Mouse (Mus musculus) liver, embryonic 13.5 days (tissue): ENCODE measurements around the gene Pcnx. TPM values are rescaled to one million over a fixed set of nuclear protein-coding genes. Genes with fewer than 3 reads are reported as not detected.
A peak's percentile ranks its signal among the peaks of the same experiment; 100 is the strongest.

Experiments
- ATAC-seq: fragments of 200-750 bp; cut with Nextera tagmentation; 2 replicates; pipeline ENCODE4 v1.8.0; 2017; ENCODE audit warnings: low read depth, mild to moderate bottlenecking, moderate number of reproducible peaks, moderate library complexity
- DNase-seq: peaks from one replicate; pipeline ENCODE4 v3.0.0; 2022
- H3K27ac ChIP-seq: fragments of 300-500 bp; sonication (generic); 2 replicates; pipeline ENCODE4 v1.5.1; 2015; ENCODE audit warnings: moderate library complexity, mild to moderate bottlenecking, inconsistent platforms
- H3K27me3 ChIP-seq: fragments of 300-500 bp; sonication (generic); 2 replicates; pipeline ENCODE4 v1.6.1; 2015; ENCODE audit warnings: mild to moderate bottlenecking, inconsistent platforms
- H3K36me3 ChIP-seq: fragments of 300-500 bp; sonication (generic); 2 replicates; pipeline ENCODE4 v1.6.1; 2015; ENCODE audit warnings: mild to moderate bottlenecking, inconsistent platforms
- H3K4me1 ChIP-seq: fragments of 300-500 bp; sonication (generic); replicated peaks from 2 replicates; pipeline ENCODE4 v1.6.1; 2015; ENCODE audit warnings: inconsistent platforms
- H3K4me2 ChIP-seq: fragments of 300-500 bp; sonication (generic); 2 replicates; pipeline ENCODE4 v1.6.1; 2015; ENCODE audit warnings: inconsistent platforms, mild to moderate bottlenecking, moderate library complexity
- H3K4me3 ChIP-seq: fragments of 300-500 bp; sonication (generic); replicated peaks from 2 replicates; pipeline ENCODE4 v1.5.1; 2015; ENCODE audit warnings: mild to moderate bottlenecking, inconsistent platforms
- H3K9ac ChIP-seq: fragments of 300-500 bp; sonication (generic); 2 replicates; pipeline ENCODE4 v1.6.1; 2015; ENCODE audit warnings: mild to moderate bottlenecking, inconsistent platforms
- H3K9me3 ChIP-seq: fragments of 300-500 bp; sonication (generic); replicated peaks from 2 replicates; pipeline ENCODE4 v1.6.1; 2016; ENCODE audit warnings: inconsistent platforms
- WGBS: fragments of 180-500 bp; shearing (Covaris S2); methylation state at CpG from one replicate; pipeline ENCODE4 v1.1.7; 2015; ENCODE audit not compliant: insufficient replicate concordance; 5-methylcytosine and 5-hydroxymethylcytosine counted together
- polyA plus RNA-seq: library from polyadenylated mRNA; unstranded; fragments of >200 nt; fragmentation: Nextera tagmentation; extraction: Ambion mirVana; gene quantifications from 2 replicates; pipeline ENCODE4 v1.2.1, GENCODE M21; 2015

The Pcnx gene
- polyA plus RNA-seq, 1 experiment from 2014 or later = 1.5 TPM

DNA sequence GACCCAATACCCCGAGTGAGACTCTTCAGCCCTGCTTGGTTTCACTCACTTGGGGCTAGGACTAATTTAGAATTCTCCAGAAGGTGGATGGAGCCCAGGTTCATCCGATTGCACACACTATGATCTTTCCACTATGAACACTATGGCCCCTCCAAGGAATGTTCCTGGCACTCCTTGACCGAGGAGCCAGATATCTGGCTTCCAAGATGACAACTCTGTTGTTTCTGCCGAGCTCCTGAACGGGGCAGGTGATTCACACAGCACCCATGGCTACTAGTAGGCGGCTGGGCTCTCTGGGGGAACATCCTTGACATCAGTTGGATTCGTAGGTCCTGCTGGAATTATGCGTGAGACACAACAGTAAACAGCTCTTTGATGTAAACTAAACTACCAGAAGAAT, 4.8 kb upstream of the Pcnx start:
- DNase-seq = no peak
- WGBS = 58% methylated on average over 8 of the region's 8 CpGs
- Histone ChIP-seq H3K4me2 (no peak overlapping the region), H3K27ac (no peak overlapping the region), H3K4me1 (peaks cover 4% of the 10 kb centered on the region; the same call in 1 of the 2 replicates), H3K4me3 (no peak overlapping the region), H3K27me3 (peaks cover 42% of the 10 kb centered on the region), H3K36me3 (no peaks in the 10 kb centered on the region), H3K9me3 (no peaks in the 10 kb centered on the region), H3K9ac (no peak overlapping the region)
- ATAC-seq = no peak

DNA sequence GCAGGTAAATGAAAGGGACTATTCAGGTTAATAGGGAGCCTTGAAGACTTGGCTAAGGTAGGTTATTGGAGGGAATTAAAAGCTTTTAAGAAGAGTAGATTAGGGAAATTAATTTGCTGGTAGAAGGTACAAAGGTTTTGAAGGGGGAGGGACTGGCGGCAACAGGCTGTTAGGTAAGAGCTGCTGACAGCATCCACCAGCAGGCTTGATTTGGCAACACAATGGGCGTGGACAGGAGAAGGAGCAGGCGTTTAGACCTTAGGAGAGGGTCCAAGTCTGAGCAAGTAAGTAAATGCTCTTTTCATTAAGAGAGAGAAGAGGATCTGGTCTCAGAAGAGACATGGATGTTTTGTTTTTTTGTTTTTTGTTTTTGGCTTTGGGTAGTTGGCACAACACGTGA, 3.1 kb upstream of the Pcnx start:
- Histone ChIP-seq H3K27me3 (peaks cover 59% of the 10 kb centered on the region), H3K4me3 (no peak overlapping the region), H3K4me2 (no peak overlapping the region), H3K9ac (no peak overlapping the region), H3K27ac (no peak overlapping the region), H3K4me1 (peaks cover 10% of the 10 kb centered on the region), H3K9me3 (no peaks in the 10 kb centered on the region), H3K36me3 (no peaks in the 10 kb centered on the region)
- ATAC-seq (no peak), DNase-seq (no peak)
- WGBS = 43% methylated on average over 4 of the region's 4 CpGs

DNA sequence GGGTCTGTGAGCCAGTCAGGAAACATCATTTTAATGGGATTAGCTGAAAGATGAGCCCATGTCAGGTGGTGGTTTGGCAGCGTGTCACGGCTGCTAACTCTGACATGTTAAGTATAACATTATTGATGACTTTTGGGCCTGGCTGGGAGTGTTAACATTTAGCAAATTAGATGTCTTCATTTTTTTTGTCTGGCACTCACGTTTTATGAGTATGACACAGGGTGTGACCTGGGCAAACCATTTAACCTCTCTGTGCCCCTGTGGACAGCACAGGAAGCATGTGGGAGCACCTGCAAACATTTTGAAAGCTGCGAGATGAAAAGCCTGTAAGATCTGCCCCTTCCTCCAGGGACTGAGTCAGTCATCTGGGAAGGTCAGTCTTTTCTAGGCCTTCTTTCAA, 2.6 kb upstream of the Pcnx start:
- Histone ChIP-seq H3K9me3 (no peaks in the 10 kb centered on the region), H3K4me3 (no peak overlapping the region), H3K27me3 (peaks cover 65% of the 10 kb centered on the region), H3K36me3 (no peaks in the 10 kb centered on the region), H3K4me2 (no peak overlapping the region), H3K4me1 (peaks cover 15% of the 10 kb centered on the region), H3K27ac (no peak overlapping the region), H3K9ac (no peak overlapping the region)
- ATAC-seq = no peak
- 53% methylated on average over 4 of the region's 4 CpGs for WGBS
- DNase-seq = no peak

DNA sequence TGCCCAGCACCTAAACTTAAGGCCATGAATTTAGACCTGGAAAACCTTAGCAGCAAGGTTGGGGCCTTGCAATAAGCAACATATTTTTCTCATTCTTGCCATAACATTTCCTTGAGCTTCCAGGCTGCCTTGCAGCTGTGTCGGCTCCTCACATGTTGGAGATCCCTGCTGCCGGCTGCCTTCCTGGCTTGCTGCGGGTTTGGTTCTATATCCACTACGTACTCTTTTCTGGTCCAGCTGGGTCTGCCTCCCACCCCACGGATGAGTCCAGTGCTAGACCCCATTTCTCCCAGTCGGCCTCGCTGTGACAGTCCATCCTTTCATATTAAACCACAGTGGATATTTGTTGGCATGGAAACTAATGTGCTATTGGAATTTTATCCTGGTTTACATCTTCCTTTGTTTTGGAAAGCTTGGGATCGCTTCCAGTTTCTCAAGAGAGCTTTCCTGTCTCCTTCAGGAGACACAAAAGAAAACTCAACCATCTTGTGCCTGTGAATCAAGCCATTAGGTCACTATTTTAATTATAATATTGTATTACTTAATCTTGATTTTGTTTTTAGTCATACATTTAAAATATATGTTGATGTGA, 1.7 kb upstream of the Pcnx start:
- WGBS = 77% methylated on average over 8 of the region's 8 CpGs
- H3K4me1 ChIP-seq = peaks cover 23% of the 10 kb centered on the region
- H3K36me3 ChIP-seq = no peaks in the 10 kb centered on the region
- H3K9me3 ChIP-seq = no peaks in the 10 kb centered on the region
- no peak overlapping the region for H3K27ac ChIP-seq
- no peak overlapping the region for H3K4me3 ChIP-seq
- peaks cover 71% of the 10 kb centered on the region for H3K27me3 ChIP-seq
- H3K4me2 ChIP-seq = no peak overlapping the region
- no peak for ATAC-seq
- DNase-seq = no peak
- H3K9ac ChIP-seq = no peak overlapping the region

DNA sequence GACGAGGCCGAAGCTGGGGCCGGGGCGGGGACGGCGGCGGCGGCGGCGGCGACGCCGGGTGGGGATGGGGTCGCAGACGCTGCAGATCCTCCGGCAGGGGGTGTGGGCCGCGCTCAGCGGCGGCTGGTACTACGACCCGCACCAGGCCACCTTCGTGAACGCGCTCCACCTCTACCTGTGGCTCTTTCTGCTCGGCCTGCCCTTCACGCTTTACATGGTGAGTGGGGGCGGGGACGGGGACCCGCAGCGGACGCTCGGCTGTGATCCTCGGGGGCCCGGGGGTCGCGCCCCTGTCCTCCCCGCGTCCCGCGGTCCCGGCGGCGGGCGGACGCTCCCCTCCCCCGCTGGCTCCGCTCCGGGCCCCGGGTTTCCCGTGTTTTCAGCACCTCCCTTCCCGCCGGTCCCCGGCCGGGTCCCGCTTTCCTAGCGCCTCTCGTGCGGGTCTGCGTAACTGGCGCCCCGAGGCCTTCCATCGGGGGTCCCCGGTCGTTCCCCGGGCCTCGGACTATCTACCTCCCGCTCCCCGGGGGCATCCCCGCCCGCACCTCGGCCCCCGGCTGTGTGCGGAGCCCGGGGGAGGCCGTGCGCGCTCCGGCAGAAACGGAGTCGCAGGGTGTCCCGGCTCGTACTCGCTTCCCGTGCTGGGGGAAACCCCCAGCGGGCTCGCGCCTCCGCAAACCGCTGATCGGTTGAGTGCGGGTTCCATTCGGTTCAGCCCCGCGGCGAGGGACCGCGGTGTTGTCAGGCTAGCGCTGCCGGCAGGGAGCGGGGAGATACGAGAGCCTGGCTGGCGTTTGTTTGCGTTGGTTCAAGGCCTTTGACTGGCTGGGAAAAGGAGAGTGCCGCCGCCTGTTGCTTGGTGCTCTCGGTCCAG, 722 bp downstream of the Pcnx start:
- H3K27ac ChIP-seq = no peak overlapping the region; the same call in 1 of the 2 replicates
- no peaks in the 10 kb centered on the region for H3K36me3 ChIP-seq
- H3K4me3 ChIP-seq = peak overlapping the region; percentile 73
- peak overlapping the region; percentile 93 for H3K4me2 ChIP-seq
- ATAC-seq (peak; percentile 28), DNase-seq (no peak)
- peak overlapping the region; percentile 75 for H3K9ac ChIP-seq
- H3K27me3 ChIP-seq = peaks cover 63% of the 10 kb centered on the region
- peaks cover 25% of the 10 kb centered on the region for H3K4me1 ChIP-seq
- no peaks in the 10 kb centered on the region for H3K9me3 ChIP-seq
- under 1% methylated on average over 94 of the region's 107 CpGs for WGBS

DNA sequence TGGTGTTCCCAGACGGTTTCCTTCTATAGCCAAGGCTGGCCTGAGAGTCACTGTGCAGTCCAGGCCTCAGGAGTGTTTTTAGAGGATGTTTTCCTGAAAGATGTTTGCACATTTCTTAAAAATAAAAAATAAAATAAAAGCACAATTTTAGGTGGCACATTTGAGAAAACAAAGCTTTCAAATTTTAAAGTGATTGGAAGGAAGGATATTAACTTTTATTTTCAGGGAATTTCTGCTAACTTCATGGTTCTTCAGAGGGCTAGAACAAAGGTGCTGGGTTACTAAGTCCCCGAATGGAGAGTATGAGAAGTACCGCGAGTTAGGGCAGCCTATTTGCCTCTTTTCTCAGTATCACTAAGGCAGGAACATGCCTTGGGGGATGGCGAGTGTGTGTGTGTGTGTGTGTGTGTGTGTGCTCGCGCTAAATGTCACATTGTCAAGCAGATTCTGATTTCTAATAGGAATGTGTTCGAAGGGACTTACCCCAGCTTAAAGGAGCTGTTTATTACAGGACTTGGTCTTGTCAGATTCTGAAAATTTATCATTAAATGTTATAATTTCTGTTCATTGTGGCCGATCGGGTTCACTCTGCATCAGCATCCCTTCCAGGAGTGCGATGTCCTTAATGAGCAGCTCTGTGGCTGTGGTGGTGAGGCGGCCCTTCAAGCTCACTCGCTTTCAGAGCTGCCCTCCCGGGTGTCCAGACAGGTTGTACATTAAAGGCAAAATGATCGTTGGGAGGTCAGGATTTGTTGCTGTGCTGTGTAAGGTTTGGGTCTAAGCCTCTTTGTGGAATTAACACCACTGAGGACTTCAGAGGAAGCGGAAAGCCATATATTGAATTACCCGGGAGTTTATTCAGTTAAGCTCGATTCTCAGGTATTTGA, 1.6 kb downstream of the Pcnx start:
- Histone ChIP-seq H3K4me3 (peak overlapping the region; percentile 73), H3K36me3 (no peaks in the 10 kb centered on the region), H3K9ac (peak overlapping the region; percentile 75; the same call in 1 of the 2 replicates), H3K27ac (no peak overlapping the region), H3K9me3 (no peaks in the 10 kb centered on the region), H3K4me2 (peak overlapping the region; percentile 93), H3K27me3 (peaks cover 59% of the 10 kb centered on the region), H3K4me1 (peaks cover 24% of the 10 kb centered on the region)
- DNase-seq = no peak
- ATAC-seq = no peak
- 45% methylated on average over 18 of the region's 18 CpGs for WGBS

DNA sequence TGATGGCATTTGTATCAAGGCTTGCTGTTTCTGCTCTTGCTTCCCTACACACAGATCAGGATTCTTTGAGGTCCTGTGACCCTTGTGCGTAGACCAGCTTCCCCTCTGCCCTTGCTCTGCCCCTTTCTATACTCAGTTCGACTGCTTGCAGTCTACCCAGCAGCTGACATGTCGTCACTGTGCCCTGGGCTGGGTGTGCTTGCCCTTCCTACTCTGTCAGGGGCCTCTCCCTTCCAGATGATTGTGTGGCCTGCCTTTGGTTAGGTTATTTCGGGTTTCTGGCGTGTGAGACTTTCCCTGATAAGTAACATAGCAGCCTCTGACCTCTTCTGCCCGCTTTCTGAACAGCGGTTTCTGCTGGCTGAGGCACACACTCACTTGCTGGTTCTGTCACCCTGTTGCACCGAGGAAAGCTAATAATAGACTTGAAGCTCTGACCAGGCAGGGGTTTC, 2.6 kb downstream of the Pcnx start:
- Histone ChIP-seq H3K36me3 (no peaks in the 10 kb centered on the region), H3K9ac (no peak overlapping the region), H3K27me3 (peaks cover 52% of the 10 kb centered on the region), H3K4me3 (no peak overlapping the region), H3K9me3 (no peaks in the 10 kb centered on the region), H3K27ac (no peak overlapping the region), H3K4me2 (peak overlapping the region; percentile 93), H3K4me1 (peaks cover 22% of the 10 kb centered on the region)
- ATAC-seq (peak; percentile 45), DNase-seq (no peak)
- 6% methylated on average over 8 of the region's 8 CpGs for WGBS

DNA sequence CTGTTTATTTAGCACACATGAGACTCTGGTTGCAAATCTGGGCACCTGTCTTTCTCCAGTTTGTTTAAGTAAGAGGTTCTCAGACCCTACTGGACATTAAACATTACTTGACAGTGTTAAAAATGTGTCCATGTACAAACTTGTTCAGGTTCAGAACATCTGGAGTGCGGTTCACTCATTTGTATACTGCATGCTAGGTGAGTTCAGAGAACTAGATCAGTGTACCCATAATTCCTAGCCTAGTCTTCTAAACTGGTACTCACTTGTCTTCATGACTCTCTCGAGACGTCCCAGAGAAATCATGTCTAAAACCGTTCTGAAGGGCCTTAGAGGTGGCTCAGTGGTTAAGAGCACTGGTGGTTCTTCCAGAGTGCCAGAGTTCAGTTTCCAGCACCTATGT, 4.1 kb downstream of the Pcnx start:
- H3K27me3 ChIP-seq = peaks cover 39% of the 10 kb centered on the region
- H3K4me1 ChIP-seq = peaks cover 20% of the 10 kb centered on the region
- ATAC-seq = no peak
- no peak overlapping the region for H3K27ac ChIP-seq
- H3K9me3 ChIP-seq = no peaks in the 10 kb centered on the region
- no peak overlapping the region for H3K4me3 ChIP-seq
- H3K4me2 ChIP-seq = no peak overlapping the region
- WGBS = 81% methylated on average over 4 of the region's 4 CpGs
- DNase-seq = no peak
- no peaks in the 10 kb centered on the region for H3K36me3 ChIP-seq
- no peak overlapping the region for H3K9ac ChIP-seq

DNA sequence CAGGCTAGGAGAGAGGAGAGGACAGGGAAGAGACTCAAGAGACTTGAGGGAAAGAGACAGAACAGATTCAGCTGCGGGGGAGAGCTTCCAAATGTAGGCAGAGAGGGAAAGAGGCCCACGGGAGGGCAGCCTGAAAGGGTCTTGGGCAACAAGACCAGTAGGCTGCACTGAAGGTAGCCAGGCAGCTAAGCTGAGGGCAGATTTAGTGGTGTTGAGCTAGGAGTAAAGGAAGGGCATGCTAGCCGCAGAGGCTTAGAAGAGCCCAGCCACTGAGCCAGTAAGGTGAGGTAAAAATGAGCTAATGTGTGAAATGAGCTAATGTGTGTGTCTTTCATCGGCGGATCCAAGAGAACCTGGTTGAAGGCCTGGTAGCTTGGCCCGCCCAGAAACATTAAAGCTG, 5.4 kb downstream of the Pcnx start:
- Histone ChIP-seq H3K9me3 (no peaks in the 10 kb centered on the region), H3K4me1 (peaks cover 20% of the 10 kb centered on the region), H3K27ac (no peak overlapping the region), H3K36me3 (no peaks in the 10 kb centered on the region), H3K4me2 (no peak overlapping the region), H3K27me3 (peaks cover 27% of the 10 kb centered on the region), H3K9ac (no peak overlapping the region), H3K4me3 (no peak overlapping the region)
- DNase-seq = no peak
- WGBS = 70% methylated on average over 6 of the region's 6 CpGs
- no peak for ATAC-seq

DNA sequence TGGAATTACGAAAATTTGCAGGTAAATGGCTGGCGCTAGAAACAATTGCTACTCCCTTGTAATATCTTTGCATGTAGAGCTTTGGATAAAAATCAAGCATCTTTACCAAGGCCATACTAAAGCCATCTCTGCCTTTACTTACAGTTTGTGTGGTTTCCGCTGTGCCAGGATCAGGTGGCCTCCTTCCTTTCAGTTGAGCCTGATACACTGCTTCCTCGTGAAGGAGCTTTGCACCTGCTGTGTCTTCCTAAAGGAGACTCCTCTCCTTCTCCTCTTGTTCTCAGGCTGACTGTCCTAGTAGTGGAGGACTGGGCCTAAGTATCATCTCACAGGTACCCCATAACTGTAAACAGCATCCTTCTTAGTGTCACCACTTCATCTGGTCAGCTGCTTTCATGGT, 7.5 kb downstream of the Pcnx start:
- no peak overlapping the region for H3K27ac ChIP-seq
- H3K4me1 ChIP-seq = peaks cover 9% of the 10 kb centered on the region
- no peak overlapping the region for H3K4me2 ChIP-seq
- ATAC-seq (no peak), DNase-seq (no peak)
- H3K4me3 ChIP-seq = no peak overlapping the region
- H3K27me3 ChIP-seq = peaks cover 5% of the 10 kb centered on the region
- no peaks in the 10 kb centered on the region for H3K9me3 ChIP-seq
- no peaks in the 10 kb centered on the region for H3K36me3 ChIP-seq
- H3K9ac ChIP-seq = no peak overlapping the region
- 77% methylated on average over 4 of the region's 4 CpGs for WGBS
